Mouse (Mus musculus) mesoderm, embryonic 11.5 days (tissue): Measurements from ENCODE around the gene Lrrc8e.
A peak's percentile ranks its signal among the peaks of the same experiment; 100 is the strongest.
"Not testable (repeated sequence)": the region's sequence is repeated elsewhere in the genome, so short reads cannot be mapped to it uniquely, and the experiment has no call there.

Experiments used
- DNase-seq: peaks from one replicate; pipeline ENCODE4 v3.0.0-alpha.2; 2012; ENCODE audit warnings: low read depth, low spot score

Lrrc8e gene

GRCm38 (mm10) chr8:4219617-4220016, 7.0 kb upstream of the Lrrc8e start:
- DNase-seq: no peak

- DNase-seq: no peak
Measured at GRCm38 (mm10) chr8:4222059-4222458, 4.6 kb upstream of the Lrrc8e start.

- DNase-seq: no peak
Measured at GRCm38 (mm10) chr8:4226323-4226722, 304 bp upstream of the Lrrc8e start.

GRCm38 (mm10) chr8:4227919-4228318, 1.3 kb downstream of the Lrrc8e start:
- DNase-seq: no peak

- no peak for DNase-seq
Measured at GRCm38 (mm10) chr8:4229784-4230183, 3.2 kb downstream of the Lrrc8e start.

GRCm38 (mm10) chr8:4230612-4231351, 4.2 kb downstream of the Lrrc8e start:
- no peak for DNase-seq

GRCm38 (mm10) chr8:4237814-4238433, 11.3 kb downstream of the Lrrc8e start:
- no peak for DNase-seq

- DNase-seq: peak; percentile 100
Measured at GRCm38 (mm10) chr8:4238434-4239192, 12.0 kb downstream of the Lrrc8e start, which contains the start of the genes Map2k7 and Gm49320. Map2k7 (plus strand) TSS chr8:4238740. Gm49320 (plus strand) TSS chr8:4238865.

- DNase-seq: no peak
Measured at GRCm38 (mm10) chr8:4239193-4239890, 12.7 kb downstream of the Lrrc8e start.

- DNase-seq: no peak
Measured at GRCm38 (mm10) chr8:4245061-4245460, 18.4 kb downstream of the Lrrc8e start.

GRCm38 (mm10) chr8:4245737-4246136, 19.1 kb downstream of the Lrrc8e start:
- DNase-seq: no peak

GRCm38 (mm10) chr8:4247241-4247640, 20.6 kb downstream of the Lrrc8e start:
- DNase-seq: no peak

- DNase-seq: no peak
Measured at GRCm38 (mm10) chr8:4247951-4248540, 21.4 kb downstream of the Lrrc8e start, which contains the start of gene Tgfbr3l. Tgfbr3l (plus strand) TSS chr8:4248214.

- DNase-seq: no peak
Measured at GRCm38 (mm10) chr8:4249213-4249612, 22.6 kb downstream of the Lrrc8e start.

- DNase-seq: peak; percentile 88
Measured at GRCm38 (mm10) chr8:4250306-4250970, 23.8 kb downstream of the Lrrc8e start.

GRCm38 (mm10) chr8:4252116-4252760, 25.6 kb downstream of the Lrrc8e start:
- DNase-seq: no peak

GRCm38 (mm10) chr8:4252934-4253841, 26.6 kb downstream of the Lrrc8e start, which contains the start of gene Snapc2:
Snapc2 (plus strand) TSS chr8:4253080.
- peak; percentile 93 for DNase-seq

- no peak for DNase-seq
Measured at GRCm38 (mm10) chr8:4254001-4254400, 27.4 kb downstream of the Lrrc8e start.

GRCm38 (mm10) chr8:4255471-4255870, 28.8 kb downstream of the Lrrc8e start:
- not testable (repeated sequence) for DNase-seq
